Mouse (Mus musculus) heart, adult 2 months (tissue): ENCODE results near the gene Prss37. TPM values are rescaled to one million over a fixed set of nuclear protein-coding genes. Genes with fewer than 3 reads are reported as not detected.
A peak's percentile ranks its signal among the peaks of the same experiment; 100 is the strongest.

Experiments used
- DNase-seq, 2 experiments: peaks; one replicate each; pipeline ENCODE4 v3.0.0; 2021
- H3K27ac ChIP-seq: fragments of 200-600 bp; 2 replicates; pipeline ENCODE4 v1.8.1; 2022
- H3K27me3 ChIP-seq: fragments of 200-500 bp; 2 replicates; pipeline ENCODE4 v1.6.1; 2012; ENCODE audit warnings: mild to moderate bottlenecking, low read length, inconsistent platforms, mixed read lengths; ENCODE audit not compliant: control insufficient read depth, insufficient read depth
- H3K36me3 ChIP-seq: fragments of 200-500 bp; 2 replicates; pipeline ENCODE4 v1.6.1; 2012; ENCODE audit warnings: low read length, inconsistent platforms; ENCODE audit not compliant: control insufficient read depth, insufficient read depth
- H3K4me1 ChIP-seq: fragments of 200-500 bp; 2 replicates; pipeline ENCODE4 v1.6.1; 2011; ENCODE audit warnings: low read length; ENCODE audit not compliant: control insufficient read depth, insufficient read depth
- H3K4me3 ChIP-seq: fragments of 200-600 bp; 2 replicates; pipeline ENCODE4 v1.8.1; 2022
- H3K79me2 ChIP-seq: fragments of 200-500 bp; replicated peaks from 2 replicates; pipeline ENCODE4 v1.6.1; 2012; ENCODE audit warnings: mild to moderate bottlenecking, inconsistent platforms, low read length, moderate library complexity, mixed read lengths; ENCODE audit not compliant: control insufficient read depth, insufficient read depth
- H3K9ac ChIP-seq: fragments of 200-500 bp; 2 replicates; pipeline ENCODE4 v1.6.1; 2012; ENCODE audit warnings: low read depth, mild to moderate bottlenecking, control low read depth, inconsistent platforms, low read length, mixed read lengths
- CTCF ChIP-seq: fragments of 200-600 bp; IDR thresholded peaks from 2 replicates; pipeline ENCODE4 v1.8.1; 2022; ENCODE audit warnings: antibody characterized with exemption, mild to moderate bottlenecking, moderate library complexity
- EP300 ChIP-seq: fragments of 200-500 bp; IDR thresholded peaks from 2 replicates; pipeline ENCODE4 v1.6.1; 2011; ENCODE audit warnings: low read depth, low read length, control low read depth; ENCODE audit not compliant: insufficient read depth
- POLR2A ChIP-seq: fragments of 200-500 bp; IDR thresholded peaks from 2 replicates; pipeline ENCODE4 v1.6.1; 2011; ENCODE audit warnings: mild to moderate bottlenecking, low read depth, low read length, control low read depth; ENCODE audit not compliant: insufficient read depth
- WGBS: fragments of 180-500 bp; shearing (Covaris S2); methylation state at CpG from one replicate; pipeline ENCODE4 v1.1.7; 2018; 5-methylcytosine and 5-hydroxymethylcytosine counted together
- intact Hi-C: fragments of 180-260 bp; cut with DNase I; formaldehyde crosslinking; loops from one replicate; pipeline ENCODE4 v1.15.1; 2025
- polyA plus RNA-seq: library from polyadenylated mRNA; depleted of rRNA; stranded (reverse); fragments of >200 nt; gene quantifications from 2 replicates; pipeline ENCODE4 v1.2.3, GENCODE M21; 2012; rRNA removed
- total RNA-seq, 2 experiments: library from RNA; stranded (reverse); gene quantifications; 2 replicates each; pipeline ENCODE4 v1.2.3; 2021

The Prss37 gene
- total and polyA plus RNA-seq, 3 experiments, result 0.10 TPM; not detected in 2

- no peak overlapping the region for H3K27ac ChIP-seq
- H3K9ac ChIP-seq, result no peak overlapping the region
- WGBS, result 79% methylated on average over 1 of the region's 1 CpGs
- DNase-seq, result no peak
- peaks cover 17% of the 10 kb centered on the region for H3K36me3 ChIP-seq
- intact Hi-C loops, result loop anchor here (2.0 kb wide), 1 partner anchor 209 kb away; no protein-coding TSS in a partner anchor
- no peaks in the 10 kb centered on the region for H3K27me3 ChIP-seq
- no peaks in the 10 kb centered on the region for H3K4me1 ChIP-seq
- no peaks in the 10 kb centered on the region; the same call in 1 of the 2 replicates for H3K79me2 ChIP-seq
- H3K4me3 ChIP-seq, result no peak overlapping the region
- TF ChIP-seq CTCF (peak; percentile 53), EP300 (no peak), POLR2A (no peak)
Observed at GRCm38 (mm10) chr6:40479705-40480104, 39.6 kb downstream of the Prss37 start.

- Histone ChIP-seq H3K27me3 (no peaks in the 10 kb centered on the region), H3K36me3 (peaks cover 24% of the 10 kb centered on the region), H3K4me1 (peaks cover 3% of the 10 kb centered on the region; the same call in 1 of the 2 replicates), H3K9ac (no peak overlapping the region), H3K79me2 (no peaks in the 10 kb centered on the region; the same call in 1 of the 2 replicates), H3K4me3 (no peak overlapping the region), H3K27ac (no peak overlapping the region)
- intact Hi-C loops, result no loop called here
- no peak for TF ChIP-seq POLR2A
- TF ChIP-seq CTCF, result no peak
- TF ChIP-seq EP300, result no peak
- DNase-seq, result no peak
- WGBS, result 80% methylated on average over 4 of the region's 4 CpGs
Observed at GRCm38 (mm10) chr6:40476132-40476531, 43.2 kb downstream of the Prss37 start.

- Histone ChIP-seq H3K9ac (peak overlapping the region; percentile 95), H3K36me3 (peaks cover 21% of the 10 kb centered on the region), H3K27me3 (no peaks in the 10 kb centered on the region), H3K4me3 (peak overlapping the region; percentile 74), H3K4me1 (peaks cover 4% of the 10 kb centered on the region; the same call in 1 of the 2 replicates), H3K27ac (peak overlapping the region; percentile 91), H3K79me2 (no peaks in the 10 kb centered on the region)
- intact Hi-C loops, result loop anchor here (1.0 to 2.0 kb wide), 2 partner anchors 37 to 146 kb away; partner anchors contain the start of gene Agk
- TF ChIP-seq CTCF, result no peak
- no peak for TF ChIP-seq EP300
- under 1% methylated on average over 7 of the region's 7 CpGs for WGBS
- no peak for DNase-seq
Observed at GRCm38 (mm10) chr6:40471720-40472010, 47.6 kb downstream of the Prss37 start.

- DNase-seq, result peak; percentile 91 to 93
- H3K27ac ChIP-seq, result peak within 1 kb of the TSS; percentile 91
- peak within 1 kb of the TSS; percentile 95 for H3K9ac ChIP-seq
- WGBS, result 1% methylated on average over 54 of the region's 54 CpGs
- no peaks in the 10 kb centered on the region for H3K27me3 ChIP-seq
- H3K4me3 ChIP-seq, result peak within 1 kb of the TSS; percentile 74
- H3K36me3 ChIP-seq, result peaks cover 19% of the 10 kb centered on the region
- H3K79me2 ChIP-seq, result no peaks in the 10 kb centered on the region
- peaks cover 4% of the 10 kb centered on the region; the same call in 1 of the 2 replicates for H3K4me1 ChIP-seq
- TF ChIP-seq CTCF (peak; percentile 24; the same call in 1 of the 2 replicates), POLR2A (peak; percentile 93), EP300 (peak; percentile 92)
- intact Hi-C loops, result loop anchor here (1.0 to 2.0 kb wide), 2 partner anchors 36 to 146 kb away; partner anchors contain the start of gene Agk
Observed at GRCm38 (mm10) chr6:40470916-40471719, 48.2 kb downstream of the Prss37 start, which contains the start of gene Ssbp1. TSS of gene Ssbp1 (plus strand) at chr6:40471352.

GRCm38 (mm10) chr6:40465710-40466109, 53.6 kb downstream of the Prss37 start:
- DNase-seq, result no peak
- Histone ChIP-seq H3K27ac (no peak overlapping the region), H3K36me3 (no peaks in the 10 kb centered on the region), H3K27me3 (no peaks in the 10 kb centered on the region), H3K4me1 (peaks cover 2% of the 10 kb centered on the region; the same call in 1 of the 2 replicates), H3K4me3 (no peak overlapping the region), H3K9ac (no peak overlapping the region), H3K79me2 (no peaks in the 10 kb centered on the region)
- WGBS, result 43% methylated on average over 6 of the region's 6 CpGs
- intact Hi-C loops, result no loop called here
- TF ChIP-seq CTCF (peak; percentile 34), POLR2A (no peak)

Other genes starting within 250 kb of the Prss37 start
- 10 to 100 TPM; 16.6 to 17.5 TPM for gene Agk, start 194.3 kb downstream of the Prss37 start, total RNA-seq
- gene Agk, start 194.3 kb downstream of the Prss37 start, polyA plus RNA-seq, result 10.7 and 17.4 TPM in 2 replicates
- gene E330009J07Rik, start 83.4 kb downstream of the Prss37 start, total RNA-seq, result 1 to 10 TPM; 2.5 to 4.5 TPM
- gene E330009J07Rik, start 83.4 kb downstream of the Prss37 start, polyA plus RNA-seq, result 1.7 and 3.5 TPM in 2 replicates
- not detected for gene Wee2, start 80.4 kb downstream of the Prss37 start, total RNA-seq
- not detected in 2 replicates for gene Wee2, start 80.4 kb downstream of the Prss37 start, polyA plus RNA-seq
- 10 to 100 TPM; 32.0 to 36.5 TPM for gene Ssbp1, start 48.2 kb downstream of the Prss37 start, total RNA-seq
- gene Ssbp1, start 48.2 kb downstream of the Prss37 start, polyA plus RNA-seq, result 12.7 and 18.3 TPM in 2 replicates
- not detected for gene Tas2r137, start 28.3 kb downstream of the Prss37 start, total RNA-seq
- gene Tas2r137, start 28.3 kb downstream of the Prss37 start, polyA plus RNA-seq, result 0.15 TPM in 1 of 2 replicates, not detected in the other
- gene Tas2r108, start 26.0 kb downstream of the Prss37 start, total RNA-seq, result not detected
- gene Tas2r108, start 26.0 kb downstream of the Prss37 start, polyA plus RNA-seq, result not detected in 2 replicates
- gene Olfr461, start 35.5 kb upstream of the Prss37 start, total RNA-seq, result not detected
- not detected in 2 replicates for gene Olfr461, start 35.5 kb upstream of the Prss37 start, polyA plus RNA-seq
- not detected for gene Olfr460, start 50.0 kb upstream of the Prss37 start, total RNA-seq
- not detected in 2 replicates for gene Olfr460, start 50.0 kb upstream of the Prss37 start, polyA plus RNA-seq
- gene Clec5a, start 66.3 kb upstream of the Prss37 start, total RNA-seq, result 1 to 10 TPM in 1 of 2 experiments, under 1 TPM in 1; 0.68 to 1.9 TPM
- 0.47 and 1.0 TPM in 2 replicates for gene Clec5a, start 66.3 kb upstream of the Prss37 start, polyA plus RNA-seq
- gene Tas2r138, start 93.8 kb upstream of the Prss37 start, total RNA-seq, result not detected
- not detected in 2 replicates for gene Tas2r138, start 93.8 kb upstream of the Prss37 start, polyA plus RNA-seq
- under 1 TPM in 1 of 2 experiments, not detected in 1; 0.20 TPM for gene Mgam, start 109.3 kb upstream of the Prss37 start, total RNA-seq
- 0.08 and 0.41 TPM in 2 replicates for gene Mgam, start 109.3 kb upstream of the Prss37 start, polyA plus RNA-seq